Mouse (Mus musculus) midbrain, embryonic 13.5 days (tissue): ENCODE results near the gene Cdcp1. TPM values are rescaled to one million over a fixed set of nuclear protein-coding genes. Genes with fewer than 3 reads are reported as not detected.

Source experiments
- ATAC-seq: fragments of 200-750 bp; cut with Nextera tagmentation; 2 replicates; pipeline ENCODE4 v1.8.0; 2017; ENCODE audit warnings: mild to moderate bottlenecking, moderate TSS enrichment, moderate library complexity
- H3K27ac ChIP-seq: fragments of 300-500 bp; sonication (generic); 2 replicates; pipeline ENCODE4 v1.5.1; 2015; ENCODE audit warnings: inconsistent platforms, mild to moderate bottlenecking, moderate library complexity
- H3K27me3 ChIP-seq: fragments of 300-500 bp; sonication (generic); 2 replicates; pipeline ENCODE4 v1.6.1; 2015; ENCODE audit warnings: mild to moderate bottlenecking, inconsistent platforms
- H3K36me3 ChIP-seq: fragments of 300-500 bp; sonication (generic); 2 replicates; pipeline ENCODE4 v1.6.1; 2015; ENCODE audit warnings: mild to moderate bottlenecking, inconsistent platforms
- H3K4me1 ChIP-seq: fragments of 300-500 bp; sonication (generic); replicated peaks from 2 replicates; pipeline ENCODE4 v1.6.1; 2015; ENCODE audit warnings: inconsistent platforms
- H3K4me2 ChIP-seq: fragments of 300-500 bp; sonication (generic); replicated peaks from 2 replicates; pipeline ENCODE4 v1.6.1; 2015; ENCODE audit warnings: moderate library complexity, mild to moderate bottlenecking, inconsistent platforms
- H3K4me3 ChIP-seq: fragments of 300-500 bp; sonication (generic); replicated peaks from 2 replicates; pipeline ENCODE4 v1.5.1; 2015; ENCODE audit warnings: mild to moderate bottlenecking, inconsistent platforms
- H3K9ac ChIP-seq: fragments of 300-500 bp; sonication (generic); replicated peaks from 2 replicates; pipeline ENCODE4 v1.6.1; 2015; ENCODE audit warnings: mild to moderate bottlenecking, inconsistent platforms
- H3K9me3 ChIP-seq: fragments of 300-500 bp; sonication (generic); 2 replicates; pipeline ENCODE4 v1.6.1; 2016; ENCODE audit warnings: mild to moderate bottlenecking, inconsistent platforms
- WGBS: fragments of 180-500 bp; shearing (Covaris S2); methylation state at CpG from one replicate; pipeline ENCODE4 v1.1.7; 2015; 5-methylcytosine and 5-hydroxymethylcytosine counted together
- polyA plus RNA-seq: library from polyadenylated mRNA; unstranded; fragments of >200 nt; fragmentation: Nextera tagmentation; extraction: Ambion mirVana; gene quantifications from 2 replicates; pipeline ENCODE4 v1.2.1, GENCODE M21; 2015

Gene Cdcp1
- polyA plus RNA-seq, 1 experiment from 2014 or later, result 0.04 TPM

GRCm38 (mm10) chr9:123206526-123206925 is 9.3 kb downstream of the Cdcp1 start:
- no peak overlapping the region for H3K4me2 ChIP-seq
- H3K9me3 ChIP-seq, result no peaks in the 10 kb centered on the region
- no peaks in the 10 kb centered on the region for H3K4me1 ChIP-seq
- H3K27me3 ChIP-seq, result no peaks in the 10 kb centered on the region
- ATAC-seq, result no peak
- H3K27ac ChIP-seq, result no peak overlapping the region
- H3K4me3 ChIP-seq, result no peak overlapping the region
- 61% methylated on average over 2 of the region's 2 CpGs for WGBS
- no peaks in the 10 kb centered on the region for H3K36me3 ChIP-seq
- no peak overlapping the region for H3K9ac ChIP-seq

GRCm38 (mm10) chr9:123200116-123200515 is 15.7 kb downstream of the Cdcp1 start:
- 72% methylated on average over 3 of the region's 3 CpGs for WGBS
- no peak overlapping the region for H3K4me3 ChIP-seq
- H3K9me3 ChIP-seq, result no peaks in the 10 kb centered on the region
- no peaks in the 10 kb centered on the region for H3K27me3 ChIP-seq
- no peak overlapping the region for H3K9ac ChIP-seq
- ATAC-seq, result no peak
- H3K36me3 ChIP-seq, result no peaks in the 10 kb centered on the region
- no peak overlapping the region for H3K4me2 ChIP-seq
- H3K4me1 ChIP-seq, result no peaks in the 10 kb centered on the region
- no peak overlapping the region for H3K27ac ChIP-seq

DNA sequence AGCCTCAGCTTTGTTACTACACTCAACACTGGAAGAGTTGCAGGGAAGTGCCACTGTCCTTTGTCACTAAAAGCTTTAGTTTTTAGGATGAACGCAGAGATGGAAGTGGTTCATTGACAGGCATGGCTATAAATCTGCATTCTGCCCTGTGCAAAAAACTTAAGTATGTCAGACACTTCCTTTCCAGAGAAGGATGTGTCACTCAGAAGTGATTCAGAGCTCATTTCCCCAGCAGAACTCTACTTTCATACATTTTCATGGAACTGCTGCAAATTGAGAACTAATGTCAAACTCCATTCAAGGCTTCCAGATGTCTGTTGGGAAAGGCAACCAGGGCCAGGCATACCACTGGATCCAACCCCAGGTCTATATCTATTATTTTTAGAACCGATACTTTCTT is 27.6 kb downstream of the Cdcp1 start:
- H3K9ac ChIP-seq, result no peak overlapping the region

GRCm38 (mm10) chr9:123187589-123187988 is 28.2 kb downstream of the Cdcp1 start:
- Histone ChIP-seq H3K4me2 (no peak overlapping the region), H3K27ac (no peak overlapping the region), H3K4me3 (no peak overlapping the region), H3K27me3 (no peaks in the 10 kb centered on the region), H3K9ac (no peak overlapping the region), H3K36me3 (no peaks in the 10 kb centered on the region), H3K9me3 (no peaks in the 10 kb centered on the region), H3K4me1 (no peaks in the 10 kb centered on the region)
- WGBS, result 98% methylated on average over 5 of the region's 5 CpGs
- ATAC-seq, result no peak

More for the DNA sequence above, 27.6 kb downstream of the Cdcp1 start:
- no peaks in the 10 kb centered on the region for H3K4me1 ChIP-seq
- no peak for ATAC-seq
- H3K36me3 ChIP-seq, result no peaks in the 10 kb centered on the region
- H3K4me2 ChIP-seq, result no peak overlapping the region
- 98% methylated on average over 2 of the region's 2 CpGs for WGBS
- H3K27ac ChIP-seq, result no peak overlapping the region
- no peaks in the 10 kb centered on the region for H3K27me3 ChIP-seq
- no peak overlapping the region for H3K4me3 ChIP-seq
- H3K9me3 ChIP-seq, result no peaks in the 10 kb centered on the region

DNA sequence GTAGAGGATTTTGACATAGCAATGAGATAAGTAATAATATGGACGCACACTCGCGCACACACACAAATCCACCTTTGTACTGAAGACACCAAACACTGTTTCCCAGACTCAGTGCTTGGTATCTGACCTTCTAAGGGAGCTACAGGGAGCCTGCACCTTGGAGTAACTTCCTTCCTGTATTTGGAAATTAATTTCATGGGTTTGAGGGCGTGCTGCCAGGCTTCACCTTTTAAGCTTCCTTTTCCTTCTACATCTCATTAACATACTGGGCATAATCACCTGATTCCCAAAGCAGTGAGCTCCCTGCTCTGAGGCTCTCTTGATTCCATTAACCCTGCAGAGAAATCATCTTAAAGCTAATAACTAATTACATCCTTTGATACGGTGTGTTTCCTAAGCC is 29.7 kb downstream of the Cdcp1 start:
- WGBS, result 80% methylated on average over 5 of the region's 5 CpGs
- Histone ChIP-seq H3K4me1 (no peaks in the 10 kb centered on the region), H3K27ac (no peak overlapping the region), H3K27me3 (no peaks in the 10 kb centered on the region), H3K4me2 (no peak overlapping the region), H3K9me3 (no peaks in the 10 kb centered on the region), H3K36me3 (no peaks in the 10 kb centered on the region), H3K9ac (no peak overlapping the region), H3K4me3 (no peak overlapping the region)
- ATAC-seq, result no peak

DNA sequence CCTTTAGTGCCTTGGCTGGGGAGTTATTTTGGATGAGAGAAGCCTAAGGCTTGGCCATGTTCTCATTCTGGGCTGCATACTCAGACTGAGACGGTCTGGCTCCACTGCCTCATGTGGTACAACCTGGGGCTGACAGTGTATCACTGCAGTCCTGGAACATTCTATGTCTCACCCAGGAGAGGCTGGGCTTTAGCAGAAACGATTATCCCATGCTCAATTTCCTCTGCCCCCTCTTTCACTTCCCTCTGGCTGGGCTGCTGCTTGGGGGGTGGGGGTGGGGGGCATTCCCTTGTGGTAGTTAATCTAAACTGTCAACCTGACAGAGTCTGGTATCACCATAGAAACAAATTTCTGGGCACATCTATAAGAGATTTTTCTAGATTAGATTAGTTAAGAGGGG is 30.3 kb downstream of the Cdcp1 start:
- 65% methylated on average over 2 of the region's 2 CpGs for WGBS
- Histone ChIP-seq H3K27me3 (no peaks in the 10 kb centered on the region), H3K4me2 (no peak overlapping the region), H3K9me3 (no peaks in the 10 kb centered on the region), H3K4me3 (no peak overlapping the region), H3K36me3 (no peaks in the 10 kb centered on the region), H3K9ac (no peak overlapping the region), H3K4me1 (no peaks in the 10 kb centered on the region), H3K27ac (no peak overlapping the region)
- no peak for ATAC-seq

DNA sequence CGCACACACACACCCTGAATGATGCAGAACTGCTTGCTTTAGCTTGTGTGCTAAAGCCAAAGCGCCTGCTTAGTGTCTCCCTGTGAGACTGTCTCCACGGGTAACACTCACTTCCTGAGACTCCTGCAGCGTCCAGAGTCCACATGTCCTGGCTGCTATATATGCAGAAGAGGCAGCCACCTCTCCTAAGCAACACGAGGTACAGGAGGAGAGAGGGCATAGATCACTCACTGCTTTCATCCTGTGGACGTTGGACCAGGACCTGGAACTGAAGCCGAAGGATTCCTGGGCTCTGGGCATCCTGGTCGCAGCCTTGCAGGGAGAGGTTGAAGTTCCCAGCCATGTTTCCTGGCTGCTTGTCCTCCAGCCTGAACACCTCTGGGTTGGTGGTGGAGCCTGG is 32.6 kb downstream of the Cdcp1 start:
- Histone ChIP-seq H3K36me3 (no peaks in the 10 kb centered on the region), H3K4me3 (no peak overlapping the region), H3K27me3 (no peaks in the 10 kb centered on the region), H3K4me1 (no peaks in the 10 kb centered on the region), H3K9me3 (no peaks in the 10 kb centered on the region), H3K4me2 (no peak overlapping the region), H3K9ac (no peak overlapping the region), H3K27ac (no peak overlapping the region)
- no peak for ATAC-seq
- 83% methylated on average over 8 of the region's 8 CpGs for WGBS

DNA sequence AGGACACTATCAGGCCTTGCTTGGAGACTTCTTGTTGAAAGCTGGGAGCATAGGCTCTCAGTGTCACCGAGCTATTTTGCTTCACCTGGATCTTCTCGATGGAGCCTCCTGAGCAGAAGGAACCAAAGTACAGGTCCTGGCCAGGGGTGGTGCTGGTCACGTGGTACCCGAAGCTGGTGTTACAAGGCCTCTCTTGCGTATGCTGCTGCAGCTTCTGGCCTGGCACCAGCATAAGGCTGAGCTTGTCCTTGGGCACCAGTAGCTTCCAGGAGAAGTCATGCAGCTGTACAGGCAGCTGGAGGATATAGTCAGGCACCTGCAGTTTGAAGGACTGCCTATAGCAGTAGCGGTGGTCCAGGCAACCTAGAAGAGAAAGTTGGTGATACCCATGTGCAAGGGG is 35.8 kb downstream of the Cdcp1 start:
- no peak overlapping the region for H3K9ac ChIP-seq
- H3K4me3 ChIP-seq, result no peak overlapping the region
- no peak overlapping the region for H3K27ac ChIP-seq
- no peaks in the 10 kb centered on the region for H3K4me1 ChIP-seq
- ATAC-seq, result no peak
- no peaks in the 10 kb centered on the region for H3K36me3 ChIP-seq
- H3K27me3 ChIP-seq, result no peaks in the 10 kb centered on the region
- WGBS, result 93% methylated on average over 6 of the region's 6 CpGs
- no peaks in the 10 kb centered on the region for H3K9me3 ChIP-seq
- H3K4me2 ChIP-seq, result no peak overlapping the region

DNA sequence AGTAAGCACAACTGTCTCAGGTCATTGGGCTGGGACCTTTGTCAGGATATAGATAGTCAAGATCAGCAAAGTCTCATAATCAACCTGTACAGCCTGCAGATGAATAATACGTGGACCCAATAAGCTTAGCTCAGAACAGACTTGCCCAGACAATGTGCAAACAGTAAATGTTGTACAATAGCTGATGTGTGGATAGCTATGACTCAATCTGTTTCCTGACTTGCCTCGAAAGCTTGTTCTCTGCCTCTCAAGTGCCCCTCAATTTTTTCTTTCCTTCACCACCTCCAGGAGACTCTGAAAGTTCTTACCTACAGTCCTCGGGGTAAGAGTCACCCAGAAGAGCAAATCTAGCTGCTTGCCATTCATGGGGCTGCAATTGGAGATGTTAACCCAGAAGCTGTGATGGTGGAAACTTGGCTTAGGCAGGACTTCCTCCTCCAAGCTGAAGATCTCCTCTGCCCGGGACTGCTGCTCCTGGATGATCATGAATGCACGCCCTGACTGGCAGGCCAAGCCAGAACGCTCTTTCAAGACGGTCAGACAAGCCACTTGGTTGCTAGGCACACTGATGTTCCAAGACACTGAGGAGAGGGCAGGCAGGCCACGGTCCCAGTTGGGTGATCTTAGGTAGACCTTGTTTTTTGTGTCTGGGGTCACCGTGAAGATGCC is 38.3 kb downstream of the Cdcp1 start:
- H3K9ac ChIP-seq, result no peak overlapping the region
- H3K36me3 ChIP-seq, result no peaks in the 10 kb centered on the region
- no peak overlapping the region for H3K4me3 ChIP-seq
- H3K9me3 ChIP-seq, result no peaks in the 10 kb centered on the region
- H3K4me1 ChIP-seq, result peaks cover 7% of the 10 kb centered on the region; the same call in 1 of the 2 replicates
- no peak for ATAC-seq
- H3K27me3 ChIP-seq, result no peaks in the 10 kb centered on the region
- H3K27ac ChIP-seq, result no peak overlapping the region
- 87% methylated on average over 9 of the region's 9 CpGs for WGBS
- no peak overlapping the region for H3K4me2 ChIP-seq

DNA sequence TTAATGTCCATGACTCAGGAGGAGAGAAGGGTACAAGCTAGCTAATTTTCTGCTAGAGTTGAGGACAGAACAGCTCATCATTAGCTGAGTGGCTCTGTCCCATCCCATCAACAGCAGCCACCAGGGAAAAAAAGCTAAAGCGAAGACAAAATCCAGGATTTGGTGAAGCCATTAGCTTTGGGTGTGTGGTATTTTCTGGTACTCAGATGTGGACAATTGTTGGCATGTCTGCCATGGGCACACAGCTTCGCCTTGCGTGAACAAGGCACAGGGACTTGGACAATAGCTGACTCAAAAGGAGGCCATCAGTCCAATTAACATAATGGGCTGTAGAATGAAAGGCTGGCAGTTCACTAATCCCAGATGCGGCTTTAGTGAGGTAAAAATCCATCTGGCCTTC is 41.5 kb downstream of the Cdcp1 start:
- H3K27ac ChIP-seq, result no peak overlapping the region
- no peak overlapping the region for H3K9ac ChIP-seq
- 20% methylated on average over 4 of the region's 4 CpGs for WGBS
- no peak overlapping the region for H3K4me3 ChIP-seq
- H3K36me3 ChIP-seq, result no peaks in the 10 kb centered on the region
- no peak for ATAC-seq
- H3K4me1 ChIP-seq, result peaks cover 7% of the 10 kb centered on the region; the same call in 1 of the 2 replicates
- H3K4me2 ChIP-seq, result no peak overlapping the region
- H3K9me3 ChIP-seq, result no peaks in the 10 kb centered on the region
- H3K27me3 ChIP-seq, result no peaks in the 10 kb centered on the region

DNA sequence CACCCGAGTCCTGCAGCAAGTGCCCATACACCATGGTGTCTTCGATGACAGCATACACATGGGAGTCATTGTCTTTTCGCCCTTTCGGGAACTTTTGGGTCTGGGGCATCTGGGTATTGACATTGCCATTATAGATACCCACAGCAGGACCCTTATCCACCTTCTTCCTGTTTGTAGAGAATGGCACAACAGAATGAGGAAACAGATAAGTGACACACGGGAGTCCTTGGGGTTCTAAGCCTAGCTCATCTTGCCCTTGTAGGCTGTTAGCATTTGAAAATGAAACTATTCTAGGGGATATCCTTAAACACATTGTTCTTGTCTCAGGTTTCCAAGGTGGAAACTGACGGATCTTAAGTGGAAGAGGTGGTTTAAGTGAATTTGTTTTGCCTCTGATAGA is 42.1 kb downstream of the Cdcp1 start:
- no peak overlapping the region for H3K4me3 ChIP-seq
- no peak overlapping the region for H3K9ac ChIP-seq
- no peaks in the 10 kb centered on the region for H3K36me3 ChIP-seq
- no peak for ATAC-seq
- WGBS, result 93% methylated on average over 6 of the region's 6 CpGs
- no peak overlapping the region for H3K27ac ChIP-seq
- H3K9me3 ChIP-seq, result no peaks in the 10 kb centered on the region
- H3K4me2 ChIP-seq, result no peak overlapping the region
- H3K27me3 ChIP-seq, result no peaks in the 10 kb centered on the region
- peaks cover 7% of the 10 kb centered on the region; the same call in 1 of the 2 replicates for H3K4me1 ChIP-seq

DNA sequence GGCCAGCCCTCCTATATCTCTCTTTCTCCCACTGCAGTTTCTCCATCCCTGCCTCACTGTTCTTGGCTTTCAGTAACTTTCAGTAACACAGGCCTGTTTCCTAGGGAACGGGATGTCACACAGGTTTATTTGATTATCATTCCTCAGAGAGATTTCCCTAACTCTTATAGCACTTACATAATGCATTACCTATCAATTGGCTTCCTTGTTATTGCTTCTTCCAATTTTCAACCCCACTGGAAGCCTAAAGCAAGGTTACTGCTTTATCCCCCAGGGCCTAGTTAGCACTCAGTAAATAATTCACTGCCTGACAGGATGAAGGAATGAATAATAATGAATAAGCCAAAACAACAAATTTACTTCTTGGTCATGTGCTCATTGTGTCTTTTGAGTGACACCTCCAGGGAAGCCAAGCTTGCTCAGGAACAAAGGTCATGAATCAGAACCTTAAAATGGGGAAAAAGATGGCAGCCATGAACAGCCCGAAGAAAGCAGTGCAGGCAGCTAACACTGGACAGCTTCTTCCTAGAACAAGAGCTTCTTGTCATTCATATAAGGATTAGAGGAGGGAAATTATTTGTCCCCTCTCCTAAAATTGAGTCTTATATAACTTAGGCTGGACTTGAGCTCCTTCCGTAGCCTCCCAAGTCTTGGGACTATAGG is 49.9 kb downstream of the Cdcp1 start:
- no peaks in the 10 kb centered on the region for H3K36me3 ChIP-seq
- no peak overlapping the region for H3K4me3 ChIP-seq
- WGBS, result 75% methylated on average over 3 of the region's 3 CpGs
- ATAC-seq, result no peak
- H3K9me3 ChIP-seq, result no peaks in the 10 kb centered on the region
- no peak overlapping the region for H3K9ac ChIP-seq
- no peak overlapping the region for H3K4me2 ChIP-seq
- no peaks in the 10 kb centered on the region for H3K4me1 ChIP-seq
- no peak overlapping the region for H3K27ac ChIP-seq
- H3K27me3 ChIP-seq, result no peaks in the 10 kb centered on the region
